Mouse (Mus musculus): Measurements from ENCODE around the gene Metap1.

DNA sequence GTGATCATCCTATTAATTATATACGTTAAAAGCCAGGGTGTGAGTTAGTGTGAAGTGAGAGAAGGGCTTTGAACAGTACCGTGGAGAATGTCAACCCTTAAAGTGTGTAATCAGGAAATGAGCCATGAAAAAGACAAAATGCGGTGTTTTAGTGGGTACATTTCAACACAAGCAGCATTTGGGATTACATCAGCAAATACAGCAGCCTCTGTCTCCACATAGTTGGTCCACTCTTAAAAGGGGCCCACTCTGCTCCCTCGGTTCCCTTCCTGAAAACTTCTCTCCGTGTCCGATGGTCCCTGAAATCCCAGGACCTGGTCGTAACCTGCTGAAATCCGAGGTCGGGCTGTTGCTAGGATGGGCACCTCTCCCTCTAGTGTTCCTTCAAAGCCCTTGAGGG, 47.1 kb downstream of the Metap1 start:
- TF ChIP-seq EP300 (IDR thresholded peaks at IDR 0.05; ENCODE audit: low read depth): no peak
- 0 out of 2 replicates have a peak, but pooled peaks have one; percentile 22 for TF ChIP-seq CTCF (IDR thresholded peaks at IDR 0.05; ENCODE audit: low read depth)

Measured in liver, embryonic 14.5 days (tissue).